Mouse (Mus musculus) stomach, embryonic 14.5 days (tissue): ENCODE data around the gene Sh3gl3. TPM values are rescaled to one million over a fixed set of nuclear protein-coding genes. Genes with fewer than 3 reads are reported as not detected.

Source experiments
- ATAC-seq: fragments of 200-750 bp; cut with Nextera tagmentation; 2 replicates; pipeline ENCODE4 v1.8.0; 2017; ENCODE audit warnings: low read depth, moderate TSS enrichment; ENCODE audit not compliant: insufficient number of reproducible peaks, insufficient read depth, low FRiP score
- H3K27ac ChIP-seq: fragments of 300-500 bp; sonication (generic); 2 replicates; pipeline ENCODE4 v1.5.1; 2014; ENCODE audit warnings: mild to moderate bottlenecking, low read length, moderate library complexity, mixed read lengths
- H3K27me3 ChIP-seq: fragments of 300-500 bp; sonication (generic); 2 replicates; pipeline ENCODE4 v1.6.1; 2014; ENCODE audit warnings: low read length, control low read depth, mixed read lengths; ENCODE audit not compliant: control insufficient read depth, insufficient read depth
- H3K36me3 ChIP-seq: fragments of 300-500 bp; sonication (generic); 2 replicates; pipeline ENCODE4 v1.6.1; 2014; ENCODE audit warnings: mild to moderate bottlenecking, control low read depth, low read length, moderate library complexity, mixed read lengths; ENCODE audit not compliant: control insufficient read depth, insufficient read depth
- H3K4me1 ChIP-seq: fragments of 300-500 bp; sonication (generic); 2 replicates; pipeline ENCODE4 v1.6.1; 2014; ENCODE audit warnings: low read length, control low read depth, mixed read lengths; ENCODE audit not compliant: control insufficient read depth, insufficient read depth
- H3K4me2 ChIP-seq: fragments of 300-500 bp; sonication (generic); replicated peaks from 2 replicates; pipeline ENCODE4 v1.6.1; 2014; ENCODE audit warnings: low read depth, low read length, control low read depth
- H3K4me3 ChIP-seq: fragments of 300-500 bp; sonication (generic); 2 replicates; pipeline ENCODE4 v1.5.1; 2014; ENCODE audit warnings: low read depth, low read length, control low read depth
- H3K9ac ChIP-seq: fragments of 300-500 bp; sonication (generic); replicated peaks from 2 replicates; pipeline ENCODE4 v1.6.1; 2014; ENCODE audit warnings: low read depth, mild to moderate bottlenecking, control low read depth, low read length, moderate library complexity, mixed read lengths
- H3K9me3 ChIP-seq: fragments of 300-500 bp; sonication (generic); 2 replicates; pipeline ENCODE4 v1.6.1; 2016; ENCODE audit warnings: low read depth, low read length, control low read depth; ENCODE audit not compliant: control insufficient read depth
- WGBS: fragments of 180-500 bp; shearing (Covaris S2); extraction: QIAGEN DNeasy Blood & Tissue Kit; methylation state at CpG from one replicate; pipeline ENCODE4 v1.1.7; 2014; 5-methylcytosine and 5-hydroxymethylcytosine counted together
- polyA plus RNA-seq: library from polyadenylated mRNA; unstranded; fragments of >200 nt; fragmentation: Nextera tagmentation; extraction: Ambion mirVana; gene quantifications from 2 replicates; pipeline ENCODE4 v1.2.1, GENCODE M21; 2014

The Sh3gl3 gene
- polyA plus RNA-seq, 1 experiment from 2014 or later: 14.6 TPM

GRCm38 (mm10) chr7:82180919-82181318 lies 7.3 kb downstream of the Sh3gl3 start:
- no peak overlapping the region for H3K4me2 ChIP-seq
- WGBS: 82% methylated on average over 5 of the region's 5 CpGs
- no peaks in the 10 kb centered on the region for H3K27me3 ChIP-seq
- ATAC-seq: no peak
- H3K36me3 ChIP-seq: no peaks in the 10 kb centered on the region
- H3K27ac ChIP-seq: no peak overlapping the region
- H3K9me3 ChIP-seq: no peaks in the 10 kb centered on the region; the same call in 1 of the 2 replicates
- no peak overlapping the region for H3K9ac ChIP-seq
- no peak overlapping the region for H3K4me3 ChIP-seq
- peaks cover 4% of the 10 kb centered on the region for H3K4me1 ChIP-seq

GRCm38 (mm10) chr7:82182781-82183180 lies 9.1 kb downstream of the Sh3gl3 start:
- WGBS: 21% methylated on average over 2 of the region's 2 CpGs
- H3K4me1 ChIP-seq: no peaks in the 10 kb centered on the region
- no peaks in the 10 kb centered on the region; the same call in 1 of the 2 replicates for H3K9me3 ChIP-seq
- H3K4me3 ChIP-seq: no peak overlapping the region
- H3K27me3 ChIP-seq: no peaks in the 10 kb centered on the region
- no peak overlapping the region for H3K4me2 ChIP-seq
- no peak overlapping the region for H3K9ac ChIP-seq
- H3K36me3 ChIP-seq: no peaks in the 10 kb centered on the region
- ATAC-seq: no peak
- H3K27ac ChIP-seq: no peak overlapping the region

- no peak for ATAC-seq
- 88% methylated on average over 11 of the region's 11 CpGs for WGBS
- H3K36me3 ChIP-seq: no peaks in the 10 kb centered on the region
Measured at GRCm38 (mm10) chr7:82191604-82192003, 18.0 kb downstream of the Sh3gl3 start.

GRCm38 (mm10) chr7:82192512-82192911 lies 18.9 kb downstream of the Sh3gl3 start:
- Histone ChIP-seq H3K36me3 (no peaks in the 10 kb centered on the region), H3K9ac (no peak overlapping the region), H3K4me2 (no peak overlapping the region), H3K27ac (no peak overlapping the region), H3K27me3 (no peaks in the 10 kb centered on the region), H3K4me3 (no peak overlapping the region), H3K9me3 (no peaks in the 10 kb centered on the region), H3K4me1 (no peaks in the 10 kb centered on the region)
- WGBS: 42% methylated on average over 4 of the region's 4 CpGs
- ATAC-seq: no peak

More at GRCm38 (mm10) chr7:82191604-82192003, 18.0 kb downstream of the Sh3gl3 start:
- H3K4me2 ChIP-seq: no peak overlapping the region
- no peaks in the 10 kb centered on the region for H3K4me1 ChIP-seq
- no peaks in the 10 kb centered on the region for H3K9me3 ChIP-seq
- no peak overlapping the region for H3K9ac ChIP-seq
- no peaks in the 10 kb centered on the region for H3K27me3 ChIP-seq
- no peak overlapping the region for H3K27ac ChIP-seq
- H3K4me3 ChIP-seq: no peak overlapping the region

GRCm38 (mm10) chr7:82203111-82203510 lies 29.5 kb downstream of the Sh3gl3 start:
- H3K4me2 ChIP-seq: no peak overlapping the region
- no peak for ATAC-seq
- no peak overlapping the region for H3K9ac ChIP-seq
- H3K27me3 ChIP-seq: no peaks in the 10 kb centered on the region
- H3K36me3 ChIP-seq: no peaks in the 10 kb centered on the region
- no peak overlapping the region for H3K27ac ChIP-seq
- no peak overlapping the region for H3K4me3 ChIP-seq
- 52% methylated on average over 7 of the region's 7 CpGs for WGBS
- H3K9me3 ChIP-seq: no peaks in the 10 kb centered on the region
- peaks cover 9% of the 10 kb centered on the region; the same call in 1 of the 2 replicates for H3K4me1 ChIP-seq

- no peaks in the 10 kb centered on the region for H3K9me3 ChIP-seq
- no peaks in the 10 kb centered on the region for H3K27me3 ChIP-seq
- 26% methylated on average over 12 of the region's 12 CpGs for WGBS
- no peaks in the 10 kb centered on the region for H3K36me3 ChIP-seq
- peak overlapping the region; percentile 44; the same call in 1 of the 2 replicates for H3K27ac ChIP-seq
- no peak overlapping the region for H3K9ac ChIP-seq
- peak; percentile 76; the same call in 1 of the 2 replicates for ATAC-seq
- H3K4me2 ChIP-seq: peak overlapping the region; percentile 14
- peaks cover 9% of the 10 kb centered on the region; the same call in 1 of the 2 replicates for H3K4me1 ChIP-seq
- H3K4me3 ChIP-seq: no peak overlapping the region
Measured at GRCm38 (mm10) chr7:82204014-82204784, 30.6 kb downstream of the Sh3gl3 start.

- no peak overlapping the region for H3K9ac ChIP-seq
- no peaks in the 10 kb centered on the region for H3K27me3 ChIP-seq
- no peaks in the 10 kb centered on the region for H3K36me3 ChIP-seq
- ATAC-seq: no peak
- no peaks in the 10 kb centered on the region for H3K9me3 ChIP-seq
- 59% methylated on average over 3 of the region's 3 CpGs for WGBS
- H3K4me2 ChIP-seq: peak overlapping the region; percentile 14; the same call in 1 of the 2 replicates
- H3K27ac ChIP-seq: peak overlapping the region; percentile 44; the same call in 1 of the 2 replicates
- peaks cover 9% of the 10 kb centered on the region; the same call in 1 of the 2 replicates for H3K4me1 ChIP-seq
- no peak overlapping the region for H3K4me3 ChIP-seq
Measured at GRCm38 (mm10) chr7:82204975-82205374, 31.3 kb downstream of the Sh3gl3 start.

- no peak overlapping the region for H3K27ac ChIP-seq
- no peak overlapping the region for H3K9ac ChIP-seq
- H3K36me3 ChIP-seq: no peaks in the 10 kb centered on the region
- WGBS: 86% methylated on average over 8 of the region's 8 CpGs
- no peak overlapping the region for H3K4me2 ChIP-seq
- H3K27me3 ChIP-seq: no peaks in the 10 kb centered on the region
- peaks cover 9% of the 10 kb centered on the region; the same call in 1 of the 2 replicates for H3K4me1 ChIP-seq
- no peak for ATAC-seq
- no peak overlapping the region for H3K4me3 ChIP-seq
- no peaks in the 10 kb centered on the region for H3K9me3 ChIP-seq
Measured at GRCm38 (mm10) chr7:82206787-82207186, 33.1 kb downstream of the Sh3gl3 start.
